Mouse (Mus musculus) heart, embryonic 15.5 days (tissue): ENCODE results near the gene Brip1. TPM values are rescaled to one million over a fixed set of nuclear protein-coding genes. Genes with fewer than 3 reads are reported as not detected.

Experiments
- ATAC-seq: fragments of 200-750 bp; cut with Nextera tagmentation; replicated peaks from 2 replicates; pipeline ENCODE4 v1.8.0; 2017; ENCODE audit warnings: low read depth, moderate TSS enrichment; ENCODE audit not compliant: insufficient number of reproducible peaks, insufficient read depth, low FRiP score
- H3K27ac ChIP-seq: fragments of 300-500 bp; sonication (generic); 2 replicates; pipeline ENCODE4 v1.5.1; 2015; ENCODE audit warnings: mild to moderate bottlenecking, inconsistent platforms
- H3K27me3 ChIP-seq: fragments of 300-500 bp; sonication (generic); 2 replicates; pipeline ENCODE4 v1.6.1; 2015; ENCODE audit warnings: inconsistent platforms
- H3K36me3 ChIP-seq: fragments of 300-500 bp; sonication (generic); 2 replicates; pipeline ENCODE4 v1.6.1; 2015; ENCODE audit warnings: mild to moderate bottlenecking, inconsistent platforms
- H3K4me1 ChIP-seq: fragments of 300-500 bp; sonication (generic); replicated peaks from 2 replicates; pipeline ENCODE4 v1.6.1; 2015; ENCODE audit warnings: inconsistent platforms
- H3K4me2 ChIP-seq: fragments of 300-500 bp; sonication (generic); 2 replicates; pipeline ENCODE4 v1.6.1; 2015; ENCODE audit warnings: inconsistent platforms, mild to moderate bottlenecking, moderate library complexity
- H3K4me3 ChIP-seq: fragments of 300-500 bp; sonication (generic); 2 replicates; pipeline ENCODE4 v1.5.1; 2015; ENCODE audit warnings: mild to moderate bottlenecking, inconsistent platforms
- H3K9ac ChIP-seq: fragments of 300-500 bp; sonication (generic); 2 replicates; pipeline ENCODE4 v1.6.1; 2015; ENCODE audit warnings: mild to moderate bottlenecking, inconsistent platforms
- H3K9me3 ChIP-seq: fragments of 300-500 bp; sonication (generic); replicated peaks from 2 replicates; pipeline ENCODE4 v1.6.1; 2016; ENCODE audit warnings: inconsistent platforms
- whole genome bisulfite sequencing: fragments of 180-500 bp; shearing (Covaris S2); methylation state at CpG from one replicate; pipeline ENCODE4 v1.1.7; 2015; ENCODE audit warnings: mixed read lengths; 5-methylcytosine and 5-hydroxymethylcytosine counted together
- polyA plus RNA-seq: library from polyadenylated mRNA; unstranded; fragments of >200 nt; fragmentation: Nextera tagmentation; extraction: Ambion mirVana; gene quantifications from 2 replicates; pipeline ENCODE4 v1.2.1, GENCODE M21; 2015

Gene Brip1
- polyA plus RNA-seq, 1 experiment from 2014 or later: 3.4 TPM

DNA sequence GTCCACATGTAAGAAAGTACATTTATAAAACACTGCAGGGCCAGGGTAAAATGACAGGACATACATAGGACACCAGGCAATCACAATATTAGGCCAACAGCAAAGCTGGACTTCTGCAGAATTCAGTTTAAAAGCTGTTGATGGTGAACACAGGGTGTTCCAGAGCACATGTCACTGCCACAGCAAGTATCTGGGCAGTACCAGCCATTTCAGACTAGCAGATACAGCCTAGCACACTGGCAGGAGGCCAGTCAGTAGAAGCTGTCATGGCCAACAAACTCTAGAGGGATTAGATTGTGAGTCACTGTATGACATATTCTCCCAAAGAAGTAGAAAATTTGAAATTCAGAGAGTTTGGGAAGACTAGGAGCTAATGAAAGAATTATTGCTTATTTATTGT, 94.4 kb downstream of the Brip1 start:
- Histone ChIP-seq H3K4me1 (no peaks in the 10 kb centered on the region), H3K4me3 (no peak overlapping the region), H3K27ac (no peak overlapping the region), H3K9ac (no peak overlapping the region), H3K4me2 (no peak overlapping the region), H3K27me3 (no peaks in the 10 kb centered on the region), H3K36me3 (0 out of 2 replicates have a peak, but pooled peaks cover 3% of the 10 kb centered on the region), H3K9me3 (no peaks in the 10 kb centered on the region)
- ATAC-seq: no peak

GRCm38 (mm10) chr11:86101191-86101590, 99.8 kb downstream of the Brip1 start:
- Histone ChIP-seq H3K9ac (no peak overlapping the region), H3K9me3 (no peaks in the 10 kb centered on the region), H3K4me2 (no peak overlapping the region), H3K27ac (no peak overlapping the region), H3K4me1 (no peaks in the 10 kb centered on the region), H3K4me3 (no peak overlapping the region), H3K36me3 (0 out of 2 replicates have a peak, but pooled peaks cover 3% of the 10 kb centered on the region), H3K27me3 (no peaks in the 10 kb centered on the region)
- ATAC-seq: no peak
- WGBS: 61% methylated on average over 6 of the region's 6 CpGs

DNA sequence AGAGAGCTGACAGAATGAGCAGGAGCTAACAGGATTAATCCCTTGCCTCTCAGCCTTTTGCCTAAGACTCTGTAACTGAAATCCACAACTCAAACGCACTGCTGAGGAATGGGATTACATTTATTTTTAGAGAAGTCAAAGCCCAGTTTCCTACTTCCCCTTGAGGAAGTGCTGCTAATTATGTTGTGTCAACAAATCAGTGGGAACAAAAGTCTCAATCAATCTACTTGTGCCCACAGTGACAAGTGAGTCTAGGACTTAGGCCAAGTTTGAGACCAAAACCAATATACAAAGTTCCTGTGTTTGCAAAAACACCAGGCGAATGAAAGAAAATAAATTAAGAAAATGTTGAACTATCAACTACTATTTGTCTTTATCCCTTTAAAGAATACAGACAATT, 101.7 kb downstream of the Brip1 start:
- Histone ChIP-seq H3K4me2 (no peak overlapping the region), H3K4me3 (no peak overlapping the region), H3K27me3 (no peaks in the 10 kb centered on the region), H3K27ac (no peak overlapping the region), H3K36me3 (0 out of 2 replicates have a peak, but pooled peaks cover 3% of the 10 kb centered on the region), H3K4me1 (no peaks in the 10 kb centered on the region), H3K9me3 (no peaks in the 10 kb centered on the region), H3K9ac (no peak overlapping the region)
- WGBS: 47% methylated on average over 2 of the region's 2 CpGs
- no peak for ATAC-seq

- no peak for ATAC-seq
- Histone ChIP-seq H3K27ac (no peak overlapping the region), H3K9me3 (no peaks in the 10 kb centered on the region), H3K4me3 (no peak overlapping the region), H3K27me3 (no peaks in the 10 kb centered on the region), H3K4me1 (0 out of 2 replicates have a peak, but pooled peaks cover under 1% of the 10 kb centered on the region), H3K9ac (no peak overlapping the region), H3K4me2 (no peak overlapping the region), H3K36me3 (no peaks in the 10 kb centered on the region)
These were observed 112.2 kb downstream of the Brip1 start for GRCm38 (mm10) chr11:86088815-86089214.

GRCm38 (mm10) chr11:86084522-86084921, 116.5 kb downstream of the Brip1 start:
- Histone ChIP-seq H3K27ac (no peak overlapping the region), H3K4me3 (no peak overlapping the region), H3K4me2 (no peak overlapping the region), H3K9me3 (no peaks in the 10 kb centered on the region), H3K36me3 (no peaks in the 10 kb centered on the region), H3K27me3 (no peaks in the 10 kb centered on the region), H3K9ac (no peak overlapping the region), H3K4me1 (0 out of 2 replicates have a peak, but pooled peaks cover 4% of the 10 kb centered on the region)
- WGBS: 44% methylated on average over 4 of the region's 4 CpGs
- ATAC-seq: no peak

GRCm38 (mm10) chr11:86078025-86078424, 123.0 kb downstream of the Brip1 start:
- no peak overlapping the region for H3K4me3 ChIP-seq
- 0 out of 2 replicates have a peak, but pooled peaks cover 8% of the 10 kb centered on the region for H3K36me3 ChIP-seq
- H3K4me2 ChIP-seq: no peak overlapping the region
- H3K27me3 ChIP-seq: no peaks in the 10 kb centered on the region
- ATAC-seq: no peak
- no peak overlapping the region for H3K9ac ChIP-seq
- H3K9me3 ChIP-seq: no peaks in the 10 kb centered on the region
- H3K27ac ChIP-seq: no peak overlapping the region
- 73% methylated on average over 8 of the region's 8 CpGs for WGBS
- no peaks in the 10 kb centered on the region for H3K4me1 ChIP-seq

DNA sequence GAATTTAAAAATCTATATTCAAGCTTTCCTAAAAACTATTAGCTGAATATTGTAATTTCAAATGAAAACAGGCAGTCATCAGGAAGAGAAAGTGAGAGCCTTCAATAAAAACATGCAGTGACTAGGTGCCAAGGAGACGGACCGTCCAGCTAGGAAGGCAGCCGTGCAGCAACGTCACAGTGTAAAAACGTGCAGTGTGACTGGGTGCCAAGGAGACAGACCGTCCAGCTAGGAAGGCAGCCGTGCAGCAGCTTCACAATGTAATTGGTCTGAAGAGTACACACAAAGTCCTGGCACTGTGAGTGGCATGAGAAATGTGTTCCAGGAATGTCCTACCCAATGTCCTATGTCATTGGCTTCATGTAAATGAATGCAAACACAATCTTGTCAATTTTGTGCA, 124.0 kb downstream of the Brip1 start:
- no peaks in the 10 kb centered on the region for H3K27me3 ChIP-seq
- ATAC-seq: no peak
- 79% methylated on average over 7 of the region's 7 CpGs for WGBS

DNA sequence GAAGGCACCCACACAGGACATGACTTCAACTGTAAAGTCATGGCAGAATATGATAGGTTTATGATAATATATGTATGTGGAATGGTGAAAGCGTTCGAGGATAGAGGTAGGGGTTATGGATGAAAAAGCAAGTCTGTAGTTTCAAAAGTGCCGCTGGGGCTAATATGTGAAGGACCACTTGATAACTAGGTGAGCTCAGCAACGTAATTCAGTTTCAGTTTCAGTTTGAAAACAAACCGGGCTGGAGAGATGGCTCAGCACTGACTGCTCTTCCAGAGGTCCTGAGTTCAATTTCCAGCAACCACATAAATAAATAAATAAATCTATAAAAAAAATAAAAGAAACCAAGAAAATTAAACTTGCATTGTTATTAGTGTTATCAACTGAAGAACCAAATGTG, 124.6 kb downstream of the Brip1 start:
- Histone ChIP-seq H3K4me3 (no peak overlapping the region), H3K27ac (no peak overlapping the region), H3K9ac (no peak overlapping the region), H3K4me2 (no peak overlapping the region), H3K9me3 (no peaks in the 10 kb centered on the region), H3K36me3 (0 out of 2 replicates have a peak, but pooled peaks cover 8% of the 10 kb centered on the region), H3K27me3 (no peaks in the 10 kb centered on the region), H3K4me1 (no peaks in the 10 kb centered on the region)
- no peak for ATAC-seq
- WGBS: 90% methylated on average over 5 of the region's 5 CpGs

More for the DNA sequence above, 124.0 kb downstream of the Brip1 start:
- H3K4me1 ChIP-seq: no peaks in the 10 kb centered on the region
- no peak overlapping the region for H3K4me2 ChIP-seq
- H3K36me3 ChIP-seq: 0 out of 2 replicates have a peak, but pooled peaks cover 8% of the 10 kb centered on the region
- H3K9ac ChIP-seq: no peak overlapping the region
- H3K9me3 ChIP-seq: no peaks in the 10 kb centered on the region
- H3K27ac ChIP-seq: no peak overlapping the region
- H3K4me3 ChIP-seq: no peak overlapping the region

- 0 out of 2 replicates have a peak, but pooled peaks cover 8% of the 10 kb centered on the region for H3K36me3 ChIP-seq
- WGBS: 76% methylated on average over 1 of the region's 1 CpGs
- no peak overlapping the region for H3K9ac ChIP-seq
- ATAC-seq: no peak
- no peaks in the 10 kb centered on the region for H3K4me1 ChIP-seq
- H3K9me3 ChIP-seq: no peaks in the 10 kb centered on the region
- H3K27me3 ChIP-seq: no peaks in the 10 kb centered on the region
- no peak overlapping the region for H3K4me2 ChIP-seq
- no peak overlapping the region for H3K4me3 ChIP-seq
- no peak overlapping the region for H3K27ac ChIP-seq
These were observed 125.6 kb downstream of the Brip1 start for GRCm38 (mm10) chr11:86075371-86075770.

GRCm38 (mm10) chr11:86068651-86069050, 132.3 kb downstream of the Brip1 start:
- no peaks in the 10 kb centered on the region for H3K36me3 ChIP-seq
- no peak overlapping the region for H3K9ac ChIP-seq
- no peak for ATAC-seq
- H3K9me3 ChIP-seq: no peaks in the 10 kb centered on the region
- no peaks in the 10 kb centered on the region for H3K4me1 ChIP-seq
- 47% methylated on average over 6 of the region's 6 CpGs for WGBS
- no peaks in the 10 kb centered on the region for H3K27me3 ChIP-seq
- H3K4me2 ChIP-seq: no peak overlapping the region
- no peak overlapping the region for H3K27ac ChIP-seq
- no peak overlapping the region for H3K4me3 ChIP-seq

DNA sequence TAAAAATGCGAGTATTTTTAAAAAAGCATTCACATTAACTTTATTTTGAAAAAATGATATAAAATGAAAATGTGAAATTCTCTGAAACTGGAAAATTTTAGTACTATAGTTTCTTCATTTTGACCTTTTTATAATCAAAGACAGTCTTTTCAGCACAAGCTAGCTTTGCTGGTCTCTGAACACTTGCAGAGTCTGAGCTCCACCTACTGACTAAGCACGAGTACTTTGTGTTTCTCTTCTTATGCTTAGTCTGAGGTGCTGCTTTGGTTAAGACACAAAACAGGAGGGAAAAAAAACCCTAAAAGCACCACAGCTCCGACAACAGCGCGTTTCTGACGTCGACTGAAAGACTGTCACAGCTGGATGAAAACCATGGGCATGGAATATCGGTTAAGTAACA, 133.8 kb downstream of the Brip1 start:
- H3K36me3 ChIP-seq: no peaks in the 10 kb centered on the region

DNA sequence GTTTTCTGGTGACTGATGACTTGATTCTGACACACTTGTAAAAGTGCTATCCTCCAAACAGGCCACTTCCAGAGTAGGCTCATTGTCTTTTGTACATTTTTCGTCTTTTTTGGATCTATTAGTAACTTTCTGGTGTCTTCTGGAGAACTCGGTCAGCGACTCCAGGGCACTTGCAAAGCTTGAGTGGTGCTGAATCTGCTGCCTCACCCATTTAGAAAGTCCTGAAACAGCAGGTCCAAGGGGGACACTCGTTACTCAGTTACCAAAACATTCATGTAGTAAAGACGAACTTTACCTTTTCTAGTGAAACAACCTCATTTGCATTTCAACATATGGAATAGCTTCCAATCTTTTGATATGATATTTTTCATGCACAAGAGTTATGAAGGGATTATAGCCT, 136.1 kb downstream of the Brip1 start:
- H3K9me3 ChIP-seq: no peaks in the 10 kb centered on the region
- 85% methylated on average over 5 of the region's 5 CpGs for WGBS
- H3K4me2 ChIP-seq: no peak overlapping the region
- ATAC-seq: no peak
- no peak overlapping the region for H3K9ac ChIP-seq
- H3K27me3 ChIP-seq: no peaks in the 10 kb centered on the region
- H3K4me3 ChIP-seq: no peak overlapping the region
- H3K4me1 ChIP-seq: no peaks in the 10 kb centered on the region
- H3K27ac ChIP-seq: no peak overlapping the region
- no peaks in the 10 kb centered on the region for H3K36me3 ChIP-seq

More for the DNA sequence above, 133.8 kb downstream of the Brip1 start:
- 61% methylated on average over 8 of the region's 8 CpGs for WGBS
- no peak overlapping the region for H3K4me2 ChIP-seq
- no peak overlapping the region for H3K27ac ChIP-seq
- H3K9ac ChIP-seq: no peak overlapping the region
- H3K9me3 ChIP-seq: no peaks in the 10 kb centered on the region
- H3K4me3 ChIP-seq: no peak overlapping the region
- H3K27me3 ChIP-seq: no peaks in the 10 kb centered on the region
- H3K4me1 ChIP-seq: no peaks in the 10 kb centered on the region
- ATAC-seq: no peak
